Mouse (Mus musculus): ENCODE measurements at regions not wholly inside any gene's neighbourhood (a gene's known extent, or its start where the extent isn't known, plus 50 kb on each side); places are given as distances from the start of the nearest gene placed in this dataset.

DNA sequence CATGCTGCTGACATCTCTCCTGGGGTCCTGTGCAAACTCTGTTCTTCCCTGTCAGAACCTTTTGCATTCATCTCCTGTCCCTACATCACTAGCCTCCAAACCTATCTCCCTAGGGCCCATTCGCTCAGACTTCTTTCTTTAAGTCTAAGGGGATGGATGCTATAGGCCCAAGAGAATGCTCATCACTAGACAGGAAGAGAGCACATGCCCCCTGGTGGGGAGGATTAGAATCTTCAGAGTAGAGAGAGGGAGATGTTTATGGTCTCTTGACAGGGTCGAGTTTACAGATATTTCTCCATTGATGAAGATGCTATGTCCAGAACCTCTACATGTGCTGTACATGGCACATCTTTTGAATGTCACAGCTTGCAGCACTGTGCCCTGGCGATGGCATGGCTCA, 94.9 kb upstream of the St8sia2 start:
- TF ChIP-seq CTCF (IDR thresholded peaks at IDR 0.05; ENCODE audit: borderline replicate concordance, insufficient read depth, low read length) = no peak
- TF ChIP-seq POLR2A (IDR thresholded peaks at IDR 0.05; ENCODE audit: low read depth, low read length) = no peak

Measured in embryonic fibroblast, embryonic 13.5 days (primary cell).